In genomic region chr11:112849974-112850373, GRCm38 (mm10) we compare ENCODE assay signal across 16 mouse cellular contexts.
"Had no signal": no experiment of that assay in that cellular context is flagged by ENCODE, and none has a peak within 500 bp of the region (broad histone marks: within the 10 kb centered on the region; RNA-seq: fewer than 3 reads in every experiment).

No protein-coding gene starts in this region.

- DNase-seq: kidney, adult 9 months; kidney, postnatal 36 days; layer of hippocampus, adult 9-11 months; layer of hippocampus, postnatal 36 days; lung, postnatal 10 days; lung, postnatal 4 days; thymus, adult 2 months; thymus, postnatal 25 days had no signal

- H3K9ac ChIP-seq: limb, embryonic 15.5 days; liver, embryonic 12.5 days; lung, embryonic 14.5 days; midbrain, embryonic 15.5 days had no signal

- H3K9me3 ChIP-seq: limb, embryonic 15.5 days; liver, embryonic 12.5 days; midbrain, embryonic 15.5 days had no signal

- H3K4me3 ChIP-seq: limb, embryonic 15.5 days; liver, embryonic 12.5 days; megakaryocyte, embryonic 14.5 days; midbrain, embryonic 15.5 days had no signal

- ATAC-seq: liver, embryonic 12.5 days; midbrain, embryonic 15.5 days had no signal

- H3K27me3 ChIP-seq: limb, embryonic 15.5 days; liver, embryonic 12.5 days; megakaryocyte, embryonic 14.5 days; midbrain, embryonic 15.5 days had no signal

- H3K27ac ChIP-seq: kidney, postnatal 0 days; limb, embryonic 15.5 days; liver, embryonic 12.5 days; midbrain, embryonic 15.5 days; stomach, postnatal 0 days had no signal

- H3K4me2 ChIP-seq: limb, embryonic 15.5 days; liver, embryonic 12.5 days; lung, embryonic 14.5 days; midbrain, embryonic 11.5 days; midbrain, embryonic 15.5 days had no signal

- H3K4me1 ChIP-seq: liver, embryonic 12.5 days; megakaryocyte, embryonic 14.5 days; midbrain, embryonic 15.5 days had no signal

- H3K36me3 ChIP-seq: limb, embryonic 15.5 days; liver, embryonic 12.5 days; midbrain, embryonic 15.5 days had no signal
